Mouse (Mus musculus): ENCODE data around the gene Lhfp. TPM values are rescaled to one million over a fixed set of nuclear protein-coding genes. Genes with fewer than 3 reads are reported as not detected.

Gene Lhfp
- total and polyA plus RNA-seq, 2 experiments from 2014 or later, result 49.3 to 59.7 TPM

DNA sequence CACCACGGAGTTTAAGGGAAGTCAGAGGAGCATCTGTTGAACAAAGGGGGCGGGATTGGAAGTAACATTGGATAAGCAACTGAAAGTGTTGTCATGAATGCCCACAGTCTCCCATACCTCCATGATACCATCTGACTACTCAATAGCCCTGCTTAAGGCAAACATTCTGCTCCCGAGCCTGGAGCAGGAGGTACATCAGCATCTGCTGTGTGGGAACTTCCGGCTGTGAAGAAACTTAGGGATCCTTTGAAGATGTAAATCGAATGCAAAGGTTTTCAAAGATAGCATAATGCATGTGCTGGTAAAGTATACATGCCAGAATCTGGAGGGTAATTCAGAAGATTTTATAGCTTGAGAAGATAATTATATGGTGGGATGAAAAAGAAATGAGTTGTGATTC is 2.4 kb upstream of the Lhfp start:
- Histone ChIP-seq H3K4me2 (ENCODE audit: low read depth, low read length, poor library complexity, severe bottlenecking) (no peak overlapping the region), H3K4me3 (ENCODE audit: low read depth, low read length) (no peak overlapping the region), H3K27ac (ENCODE audit: low read depth, low read length) (no peak overlapping the region), H3K9me3 (ENCODE audit: low read length) (no peaks in the 10 kb centered on the region), H3K4me1 (ENCODE audit: insufficient read depth, low read length) (no peaks in the 10 kb centered on the region), H3K36me3 (ENCODE audit: insufficient read depth, low read length) (no peaks in the 10 kb centered on the region), H3K27me3 (ENCODE audit: insufficient read depth, low read length) (no peaks in the 10 kb centered on the region), H3K9ac (replicated peaks; ENCODE audit: low read length, poor library complexity, severe bottlenecking) (no peak overlapping the region)
- DNase-seq (ENCODE audit: low spot score), result no peak
- ATAC-seq (ENCODE audit: low FRiP score), result no peak
- 73% methylated on average over 5 of the region's 5 CpGs for WGBS
- TF ChIP-seq CTCF (IDR thresholded peaks at IDR 0.05), result no peak

DNA sequence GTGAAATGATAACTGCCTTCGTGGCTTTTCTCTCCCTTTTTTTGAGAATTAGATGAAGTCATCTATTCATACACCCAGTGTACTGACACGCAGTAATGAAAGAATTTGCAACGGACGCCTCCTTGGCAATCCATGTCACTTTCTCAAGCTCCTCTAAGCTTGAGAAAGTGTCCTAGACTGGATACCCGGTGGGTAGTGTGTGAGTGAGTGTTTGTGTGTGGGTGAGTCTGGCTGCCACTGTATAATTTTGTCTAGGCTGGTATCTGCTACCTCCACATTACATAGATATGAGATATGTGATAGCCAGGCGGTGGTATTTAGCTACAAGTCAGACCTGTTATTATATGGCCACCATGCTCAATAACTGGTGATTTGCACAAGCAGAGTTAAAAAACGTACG is 1.6 kb upstream of the Lhfp start:
- H3K9me3 ChIP-seq (ENCODE audit: low read length), result no peaks in the 10 kb centered on the region
- H3K9ac ChIP-seq (replicated peaks; ENCODE audit: low read length, poor library complexity, severe bottlenecking), result no peak overlapping the region
- no peak for DNase-seq (ENCODE audit: low spot score)
- no peak for TF ChIP-seq CTCF (IDR thresholded peaks at IDR 0.05)
- H3K4me2 ChIP-seq (ENCODE audit: low read depth, low read length, poor library complexity, severe bottlenecking), result no peak overlapping the region
- H3K4me1 ChIP-seq (ENCODE audit: insufficient read depth, low read length), result no peaks in the 10 kb centered on the region
- H3K27me3 ChIP-seq (ENCODE audit: insufficient read depth, low read length), result no peaks in the 10 kb centered on the region
- H3K4me3 ChIP-seq (ENCODE audit: low read depth, low read length), result no peak overlapping the region
- H3K36me3 ChIP-seq (ENCODE audit: insufficient read depth, low read length), result no peaks in the 10 kb centered on the region
- no peak for ATAC-seq (ENCODE audit: low FRiP score)
- H3K27ac ChIP-seq (ENCODE audit: low read depth, low read length), result no peak overlapping the region
- WGBS, result 75% methylated on average over 8 of the region's 8 CpGs

DNA sequence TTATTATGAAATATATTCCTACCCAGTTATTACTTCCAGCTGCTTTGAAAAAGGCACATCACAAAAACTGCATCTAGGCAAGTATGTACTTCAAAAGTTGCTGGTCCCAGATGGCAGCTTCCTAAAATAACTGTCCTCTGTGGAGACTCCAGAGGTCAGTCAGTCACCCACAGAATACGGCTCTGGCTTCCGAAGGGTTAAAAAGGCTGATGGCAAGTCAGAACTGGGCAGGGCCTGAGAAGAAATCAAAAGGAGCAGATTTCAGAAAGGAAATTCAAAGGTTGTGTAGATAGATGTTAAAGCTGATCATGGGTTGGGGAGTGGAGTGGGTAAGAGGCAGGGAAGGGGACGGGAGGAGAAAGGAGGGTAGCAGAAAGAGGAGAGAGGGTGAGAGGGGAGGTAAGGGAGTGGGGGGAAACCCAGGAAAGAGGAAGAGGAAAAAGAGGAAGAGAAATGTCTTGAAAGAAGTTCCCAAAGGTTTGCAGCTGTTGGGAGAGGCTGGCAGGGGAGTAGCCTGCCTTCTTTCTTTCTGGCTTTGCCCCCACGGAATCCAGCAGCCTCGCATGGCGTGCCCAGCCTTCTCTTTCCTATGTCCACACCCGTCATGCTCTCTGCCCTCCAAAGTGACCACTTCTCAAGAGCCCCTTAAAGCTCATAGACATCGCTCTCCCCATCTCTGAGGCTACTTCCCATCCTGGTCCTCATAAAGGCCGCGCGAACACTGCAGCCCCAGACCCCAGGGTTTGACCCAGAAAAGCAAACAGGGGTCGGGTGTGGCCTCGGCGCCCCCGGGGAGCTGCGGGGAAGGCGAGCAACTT is 526 bp upstream of the Lhfp start:
- WGBS, result 9% methylated on average over 17 of the region's 17 CpGs
- no peak for ATAC-seq (ENCODE audit: low FRiP score)

DNA sequence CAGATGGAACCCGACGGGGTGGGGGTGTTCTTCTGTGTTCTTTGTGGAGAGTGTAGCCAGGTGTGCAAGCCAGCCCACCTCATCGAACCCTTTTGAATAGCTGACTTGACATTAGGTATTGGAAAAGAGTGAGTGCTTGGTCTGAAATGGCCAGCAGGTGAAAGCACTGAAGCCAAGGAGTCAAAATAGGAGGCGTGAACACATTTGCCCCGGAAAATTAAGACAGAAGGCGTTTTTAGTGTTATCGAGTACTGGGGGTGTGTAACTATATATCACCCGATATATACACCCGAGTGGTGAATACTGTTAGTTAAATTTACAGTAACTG is 876 bp downstream of the Lhfp start:
- peak overlapping the region; percentile 86 for H3K4me2 ChIP-seq (ENCODE audit: low read depth, low read length, poor library complexity, severe bottlenecking)
- no peaks in the 10 kb centered on the region for H3K9me3 ChIP-seq (ENCODE audit: low read length)
- H3K4me3 ChIP-seq (ENCODE audit: low read depth, low read length), result peak overlapping the region; percentile 79
- WGBS, result 25% methylated on average over 9 of the region's 9 CpGs
- no peaks in the 10 kb centered on the region for H3K27me3 ChIP-seq (ENCODE audit: insufficient read depth, low read length)
- H3K4me1 ChIP-seq (ENCODE audit: insufficient read depth, low read length), result no peaks in the 10 kb centered on the region
- peak overlapping the region; percentile 74; the same call in 1 of the 2 replicates for H3K9ac ChIP-seq (replicated peaks; ENCODE audit: low read length, poor library complexity, severe bottlenecking)
- ATAC-seq (ENCODE audit: low FRiP score), result no peak
- no peak for DNase-seq (ENCODE audit: low spot score)
- no peak; the same call in none of the 2 replicates for TF ChIP-seq CTCF (IDR thresholded peaks at IDR 0.05)
- H3K27ac ChIP-seq (ENCODE audit: low read depth, low read length), result no peak overlapping the region
- no peaks in the 10 kb centered on the region for H3K36me3 ChIP-seq (ENCODE audit: insufficient read depth, low read length)

More for the DNA sequence above, 526 bp upstream of the Lhfp start:
- no peak for DNase-seq (ENCODE audit: low spot score)
- peak overlapping the region; percentile 79 for H3K4me3 ChIP-seq (ENCODE audit: low read depth, low read length)
- H3K4me1 ChIP-seq (ENCODE audit: insufficient read depth, low read length), result no peaks in the 10 kb centered on the region
- H3K9ac ChIP-seq (replicated peaks; ENCODE audit: low read length, poor library complexity, severe bottlenecking), result peak overlapping the region; percentile 74
- H3K36me3 ChIP-seq (ENCODE audit: insufficient read depth, low read length), result no peaks in the 10 kb centered on the region
- TF ChIP-seq CTCF (IDR thresholded peaks at IDR 0.05), result no peak
- no peaks in the 10 kb centered on the region for H3K27me3 ChIP-seq (ENCODE audit: insufficient read depth, low read length)
- H3K27ac ChIP-seq (ENCODE audit: low read depth, low read length), result 0 out of 2 replicates have a peak overlapping the region, but pooled peaks have one; percentile 65
- H3K4me2 ChIP-seq (ENCODE audit: low read depth, low read length, poor library complexity, severe bottlenecking), result peak overlapping the region; percentile 86
- H3K9me3 ChIP-seq (ENCODE audit: low read length), result no peaks in the 10 kb centered on the region

DNA sequence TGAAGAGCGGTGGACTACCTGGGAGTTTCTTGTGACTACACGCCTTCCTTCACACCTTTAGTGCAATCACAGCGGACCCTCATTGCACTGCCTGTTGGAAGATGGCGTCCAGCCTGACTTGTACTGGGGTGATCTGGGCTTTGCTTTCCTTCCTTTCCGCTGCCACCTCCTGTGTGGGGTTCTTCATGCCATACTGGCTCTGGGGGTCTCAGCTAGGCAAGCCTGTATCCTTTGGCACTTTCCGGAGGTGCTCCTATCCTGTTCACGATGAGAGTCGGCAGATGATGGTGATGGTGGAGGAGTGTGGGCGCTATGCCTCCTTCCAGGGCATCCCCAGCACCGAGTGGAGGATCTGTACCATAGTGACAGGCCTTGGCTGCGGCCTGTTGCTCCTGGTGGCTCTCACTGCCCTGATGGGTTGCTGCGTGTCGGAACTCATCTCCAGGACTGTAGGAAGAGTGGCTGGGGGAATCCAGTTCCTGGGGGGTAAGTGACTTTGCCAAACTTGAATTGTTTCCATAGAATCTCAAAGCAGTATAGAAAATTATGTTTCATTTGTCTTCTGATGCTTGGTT is 2.0 kb downstream of the Lhfp start:
- ATAC-seq (ENCODE audit: low FRiP score) (no peak), DNase-seq (ENCODE audit: low spot score) (no peak)
- no peak for TF ChIP-seq CTCF (IDR thresholded peaks at IDR 0.05)
- no peaks in the 10 kb centered on the region for H3K9me3 ChIP-seq (ENCODE audit: low read length)
- H3K27me3 ChIP-seq (ENCODE audit: insufficient read depth, low read length), result no peaks in the 10 kb centered on the region
- H3K4me1 ChIP-seq (ENCODE audit: insufficient read depth, low read length), result no peaks in the 10 kb centered on the region
- H3K36me3 ChIP-seq (ENCODE audit: insufficient read depth, low read length), result no peaks in the 10 kb centered on the region
- WGBS, result 89% methylated on average over 13 of the region's 13 CpGs
- H3K27ac ChIP-seq (ENCODE audit: low read depth, low read length), result no peak overlapping the region
- peak overlapping the region; percentile 79; the same call in 1 of the 2 replicates for H3K4me3 ChIP-seq (ENCODE audit: low read depth, low read length)
- H3K9ac ChIP-seq (replicated peaks; ENCODE audit: low read length, poor library complexity, severe bottlenecking), result no peak overlapping the region
- peak overlapping the region; percentile 86 for H3K4me2 ChIP-seq (ENCODE audit: low read depth, low read length, poor library complexity, severe bottlenecking)

DNA sequence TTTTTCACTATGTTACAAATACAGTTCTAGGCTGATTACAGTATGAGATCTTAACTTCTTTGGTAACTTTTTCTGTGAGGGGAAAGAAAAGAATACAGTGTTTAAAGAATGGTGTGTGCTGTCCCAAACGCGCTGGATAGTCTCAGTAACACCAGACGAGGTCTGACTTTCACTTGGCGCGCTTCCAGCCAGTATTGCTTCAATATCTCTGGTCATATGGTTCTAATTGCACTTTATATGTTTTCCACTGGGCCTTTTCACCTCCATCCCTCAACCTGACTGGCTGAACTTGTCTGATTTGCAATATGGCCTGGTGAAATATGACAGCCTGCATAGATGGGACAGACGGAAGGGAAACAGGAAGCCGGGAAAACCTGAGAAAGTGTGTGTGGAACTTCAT is 2.9 kb downstream of the Lhfp start:
- H3K36me3 ChIP-seq (ENCODE audit: insufficient read depth, low read length), result no peaks in the 10 kb centered on the region
- no peaks in the 10 kb centered on the region for H3K27me3 ChIP-seq (ENCODE audit: insufficient read depth, low read length)
- H3K9me3 ChIP-seq (ENCODE audit: low read length), result no peaks in the 10 kb centered on the region
- no peak overlapping the region for H3K9ac ChIP-seq (replicated peaks; ENCODE audit: low read length, poor library complexity, severe bottlenecking)
- no peak for DNase-seq (ENCODE audit: low spot score)
- WGBS, result 62% methylated on average over 7 of the region's 7 CpGs
- peak overlapping the region; percentile 22 for H3K4me3 ChIP-seq (ENCODE audit: low read depth, low read length)
- no peak overlapping the region for H3K27ac ChIP-seq (ENCODE audit: low read depth, low read length)
- TF ChIP-seq CTCF (IDR thresholded peaks at IDR 0.05), result no peak
- H3K4me2 ChIP-seq (ENCODE audit: low read depth, low read length, poor library complexity, severe bottlenecking), result peak overlapping the region; percentile 86
- ATAC-seq (ENCODE audit: low FRiP score), result no peak
- no peaks in the 10 kb centered on the region for H3K4me1 ChIP-seq (ENCODE audit: insufficient read depth, low read length)

Measured in midbrain, postnatal 0 days (tissue).